Mouse (Mus musculus): Measurements from ENCODE around the gene Crip2. TPM values are rescaled to one million over a fixed set of nuclear protein-coding genes. Genes with fewer than 3 reads are reported as not detected.

Gene Crip2
- polyA plus RNA-seq, 1 experiment from 2014 or later: 239 TPM

Other genes with a start within 250 kb of the Crip2 start
- 14.0 and 17.2 TPM in 2 replicates for gene Jag2, start 210.5 kb upstream of the Crip2 start, polyA plus RNA-seq (2014; fragmentation: Nextera tagmentation; extraction: Ambion mirVana)
- 57.1 and 64.1 TPM in 2 replicates for gene Nudt14, start 198.1 kb upstream of the Crip2 start, polyA plus RNA-seq (2014; fragmentation: Nextera tagmentation; extraction: Ambion mirVana)
- 48.1 and 55.5 TPM in 2 replicates for gene Btbd6, start 163.8 kb upstream of the Crip2 start, polyA plus RNA-seq (2014; fragmentation: Nextera tagmentation; extraction: Ambion mirVana)
- 52.1 and 53.8 TPM in 2 replicates for gene Brf1, start 139.5 kb upstream of the Crip2 start, polyA plus RNA-seq (2014; fragmentation: Nextera tagmentation; extraction: Ambion mirVana)
- 23.0 and 29.4 TPM in 2 replicates for gene Pacs2, start 125.7 kb upstream of the Crip2 start, polyA plus RNA-seq (2014; fragmentation: Nextera tagmentation; extraction: Ambion mirVana)
- 0.21 and 0.36 TPM in 2 replicates for gene Tex22, start 65.7 kb upstream of the Crip2 start, polyA plus RNA-seq (2014; fragmentation: Nextera tagmentation; extraction: Ambion mirVana)
- gene Mta1, start 42.0 kb upstream of the Crip2 start, polyA plus RNA-seq (2014; fragmentation: Nextera tagmentation; extraction: Ambion mirVana): 19.2 and 19.6 TPM in 2 replicates
- gene Crip1, start 6.1 kb downstream of the Crip2 start, polyA plus RNA-seq (2014; fragmentation: Nextera tagmentation; extraction: Ambion mirVana): 11.7 and 46.0 TPM in 2 replicates
- gene Tedc1, start 16.2 kb downstream of the Crip2 start, polyA plus RNA-seq (2014; fragmentation: Nextera tagmentation; extraction: Ambion mirVana): 12.7 and 17.5 TPM in 2 replicates
- gene Tmem121, start 45.7 kb downstream of the Crip2 start, polyA plus RNA-seq (2014; fragmentation: Nextera tagmentation; extraction: Ambion mirVana): 24.9 and 29.4 TPM in 2 replicates

All from neural tube, embryonic 14.5 days (tissue).